ENCODE assay signal across 24 mouse cellular contexts in genomic region chr5:76822097-76822496, GRCm38 (mm10).
DNase-seq lines count a peak whose midpoint lies in the region; ATAC-seq lines count a peak whose summit lies in the region.
"Had no signal": no experiment of that assay in that cellular context is flagged by ENCODE, and none has a peak within 500 bp of the region (broad histone marks: within the 10 kb centered on the region; RNA-seq: fewer than 3 reads in every experiment).

No protein-coding gene starts in this region.

- peaks cover 7% of the 10 kb centered on the region; the same call in 1 of the 2 replicates for H3K4me1 ChIP-seq in kidney, embryonic 15.5 days
- peaks cover 2% of the 10 kb centered on the region; the same call in 1 of the 2 replicates for H3K4me1 ChIP-seq in forebrain, embryonic 12.5 days
- H3K4me1 ChIP-seq: embryonic facial prominence, embryonic 15.5 days; heart, embryonic 12.5 days; hindbrain, embryonic 10.5 days; limb, embryonic 10.5 days; liver, embryonic 15.5 days; lung, embryonic 15.5 days had no signal

- H3K27me3 ChIP-seq in kidney, embryonic 15.5 days = no peaks in the 10 kb centered on the region
- no peaks in the 10 kb centered on the region for H3K27me3 ChIP-seq in forebrain, embryonic 12.5 days
- H3K27me3 ChIP-seq: embryonic facial prominence, embryonic 15.5 days; heart, embryonic 12.5 days; liver, embryonic 15.5 days; lung, embryonic 15.5 days had no signal

- H3K9ac ChIP-seq in kidney, embryonic 15.5 days = no peak overlapping the region
- H3K9ac ChIP-seq in forebrain, embryonic 12.5 days = no peak overlapping the region
- H3K9ac ChIP-seq: embryonic facial prominence, embryonic 15.5 days; forebrain, postnatal 0 days; heart, embryonic 12.5 days; liver, embryonic 15.5 days; lung, embryonic 15.5 days had no signal

- H3K4me3 ChIP-seq in kidney, embryonic 15.5 days (replicated peaks) = no peak overlapping the region
- no peak overlapping the region for H3K4me3 ChIP-seq in forebrain, embryonic 12.5 days (replicated peaks)
- H3K4me3 ChIP-seq: embryonic facial prominence, embryonic 15.5 days; heart, embryonic 12.5 days; hindbrain, embryonic 10.5 days; limb, embryonic 10.5 days; liver, embryonic 15.5 days; lung, embryonic 15.5 days had no signal

- H3K4me2 ChIP-seq in kidney, embryonic 15.5 days = no peak overlapping the region
- H3K4me2 ChIP-seq in forebrain, embryonic 12.5 days = no peak overlapping the region
- H3K4me2 ChIP-seq: embryonic facial prominence, embryonic 15.5 days; heart, embryonic 12.5 days; liver, embryonic 15.5 days; lung, embryonic 15.5 days had no signal

- 46% methylated on average over 15 of the region's 15 CpGs for WGBS in kidney, embryonic 15.5 days
- WGBS in forebrain, embryonic 12.5 days = 90% methylated on average over 15 of the region's 15 CpGs

- no peaks in the 10 kb centered on the region for H3K36me3 ChIP-seq in kidney, embryonic 15.5 days
- peaks cover 48% of the 10 kb centered on the region for H3K36me3 ChIP-seq in forebrain, embryonic 12.5 days (replicated peaks)
- H3K36me3 ChIP-seq: embryonic facial prominence, embryonic 15.5 days; heart, embryonic 12.5 days; liver, embryonic 15.5 days; lung, embryonic 15.5 days had no signal

- peak; percentile 71; the same call in 1 of the 2 replicates for ATAC-seq in kidney, embryonic 15.5 days (replicated peaks; ENCODE audit: low FRiP score)
- no peak for ATAC-seq in forebrain, embryonic 12.5 days (ENCODE audit: low FRiP score)
- ATAC-seq: forebrain, postnatal 0 days; hindbrain, postnatal 0 days; midbrain, embryonic 16.5 days had no signal

- no peaks in the 10 kb centered on the region for H3K9me3 ChIP-seq in kidney, embryonic 15.5 days (replicated peaks)
- no peaks in the 10 kb centered on the region for H3K9me3 ChIP-seq in forebrain, embryonic 12.5 days
- H3K9me3 ChIP-seq: embryonic facial prominence, embryonic 15.5 days; limb, embryonic 10.5 days; liver, embryonic 15.5 days; lung, embryonic 15.5 days had no signal

- peak; percentile 10 for DNase-seq in ovary, postnatal 36 days (ENCODE audit: low spot score)
- DNase-seq in ovary, postnatal 14 days (ENCODE audit: low spot score) = no peak
- DNase-seq in kidney, postnatal 36 days = peak; percentile 74 to 76
- no peak for DNase-seq in left cerebral cortex, adult 11 months (ENCODE audit: low spot score)
- DNase-seq in embryo, embryonic 11 days = no peak
- DNase-seq: adrenal gland, postnatal 10 days; cerebellum, adult 9-10 months; forebrain, postnatal 0 days; gastrocnemius, postnatal 14 days; heart, adult 18-20 months; heart, postnatal 10 days; liver; lung, postnatal 36 days; thymus, postnatal 25 days had no signal

- no peak overlapping the region for H3K27ac ChIP-seq in kidney, embryonic 15.5 days
- no peak overlapping the region for H3K27ac ChIP-seq in forebrain, embryonic 12.5 days
- H3K27ac ChIP-seq: embryonic facial prominence, embryonic 15.5 days; hindbrain, embryonic 10.5 days; hindbrain, postnatal 0 days; limb, embryonic 10.5 days; liver, embryonic 15.5 days; lung, embryonic 15.5 days had no signal

Comparison
In these comparisons a context has a peak if more than half of its experiments do, and no peak if none do; other contexts are left out.
1. DNase-seq: peak in ovary, postnatal 36 days (single experiment) and kidney, postnatal 36 days (2 of 2); none in ovary, postnatal 14 days (single experiment), left cerebral cortex, adult 11 months (single experiment) and embryo, embryonic 11 days (single experiment).